Mouse (Mus musculus) lung, embryonic 14.5 days (tissue): ENCODE results near the gene Slc43a3. TPM values are rescaled to one million over a fixed set of nuclear protein-coding genes. Genes with fewer than 3 reads are reported as not detected.

ENCODE experiments used
- ATAC-seq: fragments of 200-750 bp; cut with Nextera tagmentation; 2 replicates; pipeline ENCODE4 v1.8.0; 2017; ENCODE audit warnings: mild to moderate bottlenecking, moderate TSS enrichment, moderate library complexity; ENCODE audit not compliant: insufficient read depth
- DNase-seq: peaks from one replicate; pipeline ENCODE4 v3.0.0-alpha.2; 2015
- H3K27ac ChIP-seq: fragments of 300-500 bp; sonication (generic); 2 replicates; pipeline ENCODE4 v1.5.1; 2014; ENCODE audit warnings: low read depth, mild to moderate bottlenecking, moderate library complexity
- H3K27me3 ChIP-seq: fragments of 300-500 bp; sonication (generic); 2 replicates; pipeline ENCODE4 v1.6.1; 2014; ENCODE audit warnings: low read length, control low read depth; ENCODE audit not compliant: insufficient read depth
- H3K36me3 ChIP-seq: fragments of 300-500 bp; sonication (generic); 2 replicates; pipeline ENCODE4 v1.6.1; 2014; ENCODE audit warnings: control low read depth; ENCODE audit not compliant: insufficient read depth
- H3K4me1 ChIP-seq: fragments of 300-500 bp; sonication (generic); 2 replicates; pipeline ENCODE4 v1.6.1; 2014; ENCODE audit warnings: antibody characterized with exemption, control low read depth; ENCODE audit not compliant: insufficient read depth
- H3K4me2 ChIP-seq: fragments of 300-500 bp; sonication (generic); 2 replicates; pipeline ENCODE4 v1.6.1; 2014; ENCODE audit warnings: mild to moderate bottlenecking
- H3K4me3 ChIP-seq: fragments of 300-500 bp; sonication (generic); 2 replicates; pipeline ENCODE4 v1.5.1; 2014; ENCODE audit warnings: low read depth, low read length
- H3K9ac ChIP-seq: fragments of 300-500 bp; sonication (generic); 2 replicates; pipeline ENCODE4 v1.6.1; 2014
- H3K9me3 ChIP-seq: fragments of 300-500 bp; sonication (generic); 2 replicates; pipeline ENCODE4 v1.6.1; 2016; ENCODE audit warnings: low read depth, low read length, control low read depth
- CTCF ChIP-seq: IDR thresholded peaks from 2 replicates; pipeline ENCODE4 v1.5.1; 2016; ENCODE audit warnings: antibody characterized with exemption, low read depth
- WGBS: fragments of 180-500 bp; shearing (Covaris S2); extraction: QIAGEN DNeasy Blood & Tissue Kit; methylation state at CpG from one replicate; pipeline ENCODE4 v1.1.7; 2014; 5-methylcytosine and 5-hydroxymethylcytosine counted together
- polyA plus RNA-seq: library from polyadenylated mRNA; unstranded; fragments of >200 nt; fragmentation: Nextera tagmentation; extraction: Ambion mirVana; gene quantifications from 2 replicates; pipeline ENCODE4 v1.2.1, GENCODE M21; 2014

Slc43a3 gene
- polyA plus RNA-seq, 1 experiment from 2014 or later = 77.4 TPM

GRCm38 (mm10) chr2:84948721-84949120 lies 12.3 kb downstream of the Slc43a3 start:
- Histone ChIP-seq H3K9ac (no peak overlapping the region), H3K4me2 (no peak overlapping the region), H3K9me3 (no peaks in the 10 kb centered on the region), H3K4me1 (no peaks in the 10 kb centered on the region), H3K27me3 (no peaks in the 10 kb centered on the region), H3K4me3 (no peak overlapping the region), H3K36me3 (peaks cover 93% of the 10 kb centered on the region), H3K27ac (no peak overlapping the region)
- no peak for DNase-seq
- 83% methylated on average over 2 of the region's 2 CpGs for WGBS
- no peak for TF ChIP-seq CTCF
- ATAC-seq = no peak

GRCm38 (mm10) chr2:84951027-84951426 lies 14.6 kb downstream of the Slc43a3 start:
- Histone ChIP-seq H3K4me1 (no peaks in the 10 kb centered on the region), H3K27me3 (no peaks in the 10 kb centered on the region), H3K4me3 (no peak overlapping the region), H3K27ac (no peak overlapping the region), H3K9me3 (no peaks in the 10 kb centered on the region), H3K36me3 (peaks cover 95% of the 10 kb centered on the region), H3K9ac (no peak overlapping the region), H3K4me2 (no peak overlapping the region)
- ATAC-seq = no peak
- DNase-seq = no peak
- no peak for TF ChIP-seq CTCF
- WGBS = 88% methylated on average over 8 of the region's 8 CpGs

- no peak overlapping the region for H3K9ac ChIP-seq
- ATAC-seq (no peak), DNase-seq (no peak)
- no peak overlapping the region for H3K4me3 ChIP-seq
- no peaks in the 10 kb centered on the region for H3K9me3 ChIP-seq
- H3K27ac ChIP-seq = no peak overlapping the region
- H3K36me3 ChIP-seq = peaks cover 95% of the 10 kb centered on the region
- H3K4me1 ChIP-seq = no peaks in the 10 kb centered on the region
- H3K4me2 ChIP-seq = no peak overlapping the region
- no peak for TF ChIP-seq CTCF
- H3K27me3 ChIP-seq = no peaks in the 10 kb centered on the region
- 72% methylated on average over 1 of the region's 1 CpGs for WGBS
Observed at GRCm38 (mm10) chr2:84952251-84952650, 15.9 kb downstream of the Slc43a3 start.

- Histone ChIP-seq H3K4me3 (no peak overlapping the region), H3K4me1 (no peaks in the 10 kb centered on the region), H3K27ac (no peak overlapping the region), H3K4me2 (no peak overlapping the region), H3K9ac (no peak overlapping the region), H3K9me3 (no peaks in the 10 kb centered on the region), H3K27me3 (no peaks in the 10 kb centered on the region), H3K36me3 (peaks cover 95% of the 10 kb centered on the region)
- no peak for ATAC-seq
- DNase-seq = no peak
- no peak for TF ChIP-seq CTCF
- WGBS = 70% methylated on average over 4 of the region's 4 CpGs
Observed at GRCm38 (mm10) chr2:84952693-84953092, 16.3 kb downstream of the Slc43a3 start.

DNA sequence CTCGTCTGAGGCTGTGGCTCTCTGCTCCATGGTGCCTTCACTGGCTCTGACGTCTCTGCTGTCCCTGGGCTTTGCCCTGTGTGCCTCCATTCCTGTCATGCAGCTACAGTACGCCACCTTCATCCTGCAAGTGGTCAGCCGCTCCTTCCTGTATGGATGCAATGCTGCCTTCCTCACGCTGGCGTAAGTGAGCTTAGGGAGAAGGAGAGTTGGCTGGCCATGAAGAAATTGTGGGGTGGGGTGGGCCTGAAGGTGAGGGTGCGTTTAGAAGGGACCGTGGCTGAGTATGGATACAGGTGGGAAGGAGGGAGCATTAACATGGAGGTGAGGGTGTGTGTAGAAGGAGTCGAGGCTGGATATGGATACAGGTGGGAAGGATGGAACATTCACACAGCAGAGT lies 19.1 kb downstream of the Slc43a3 start:
- Histone ChIP-seq H3K27ac (no peak overlapping the region), H3K36me3 (peaks cover 80% of the 10 kb centered on the region), H3K4me1 (no peaks in the 10 kb centered on the region), H3K4me3 (no peak overlapping the region), H3K9ac (no peak overlapping the region), H3K27me3 (no peaks in the 10 kb centered on the region), H3K9me3 (no peaks in the 10 kb centered on the region), H3K4me2 (no peak overlapping the region)
- WGBS = 89% methylated on average over 9 of the region's 9 CpGs
- ATAC-seq = no peak
- no peak for DNase-seq
- TF ChIP-seq CTCF = no peak

DNA sequence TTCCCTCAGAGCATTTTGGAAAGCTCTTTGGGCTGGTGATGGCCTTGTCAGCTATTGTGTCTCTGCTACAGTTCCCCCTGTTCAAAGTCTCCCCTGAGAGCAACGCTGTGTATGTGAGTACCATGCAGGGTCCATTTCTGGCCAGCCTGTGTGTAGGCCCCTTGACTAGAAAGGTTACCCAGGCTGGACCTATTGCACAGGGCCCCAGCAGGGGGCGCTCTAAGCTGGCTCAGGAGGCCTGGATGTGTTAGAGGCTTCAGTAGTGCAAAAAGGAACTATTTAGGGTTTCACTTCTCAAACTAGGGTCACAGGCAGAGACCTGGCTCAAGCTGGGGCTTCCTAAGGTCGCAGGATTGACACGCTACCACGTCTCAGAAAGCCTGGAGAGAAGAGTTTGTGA lies 19.9 kb downstream of the Slc43a3 start:
- no peak overlapping the region for H3K4me3 ChIP-seq
- 55% methylated on average over 5 of the region's 5 CpGs for WGBS
- ATAC-seq = peak; percentile 58
- H3K36me3 ChIP-seq = peaks cover 71% of the 10 kb centered on the region
- H3K4me2 ChIP-seq = no peak overlapping the region
- no peaks in the 10 kb centered on the region for H3K4me1 ChIP-seq
- TF ChIP-seq CTCF = peak; percentile 78
- H3K9me3 ChIP-seq = no peaks in the 10 kb centered on the region
- DNase-seq = peak; percentile 75
- no peaks in the 10 kb centered on the region for H3K27me3 ChIP-seq
- H3K9ac ChIP-seq = no peak overlapping the region
- no peak overlapping the region for H3K27ac ChIP-seq

- no peaks in the 10 kb centered on the region for H3K9me3 ChIP-seq
- ATAC-seq (no peak), DNase-seq (no peak)
- no peak overlapping the region for H3K9ac ChIP-seq
- H3K4me3 ChIP-seq = no peak overlapping the region
- no peak for TF ChIP-seq CTCF
- H3K27me3 ChIP-seq = no peaks in the 10 kb centered on the region
- 89% methylated on average over 11 of the region's 11 CpGs for WGBS
- H3K27ac ChIP-seq = no peak overlapping the region
- H3K4me1 ChIP-seq = no peaks in the 10 kb centered on the region
- no peak overlapping the region for H3K4me2 ChIP-seq
- peaks cover 49% of the 10 kb centered on the region for H3K36me3 ChIP-seq
Observed at GRCm38 (mm10) chr2:84958588-84959264, 22.3 kb downstream of the Slc43a3 start.
